Mouse (Mus musculus): Measurements from ENCODE around the gene Cenpb. TPM values are rescaled to one million over a fixed set of nuclear protein-coding genes. Genes with fewer than 3 reads are reported as not detected.

Gene Cenpb
- total RNA-seq, 2 experiments from 2014 or later = 81.8 to 84.8 TPM

DNA sequence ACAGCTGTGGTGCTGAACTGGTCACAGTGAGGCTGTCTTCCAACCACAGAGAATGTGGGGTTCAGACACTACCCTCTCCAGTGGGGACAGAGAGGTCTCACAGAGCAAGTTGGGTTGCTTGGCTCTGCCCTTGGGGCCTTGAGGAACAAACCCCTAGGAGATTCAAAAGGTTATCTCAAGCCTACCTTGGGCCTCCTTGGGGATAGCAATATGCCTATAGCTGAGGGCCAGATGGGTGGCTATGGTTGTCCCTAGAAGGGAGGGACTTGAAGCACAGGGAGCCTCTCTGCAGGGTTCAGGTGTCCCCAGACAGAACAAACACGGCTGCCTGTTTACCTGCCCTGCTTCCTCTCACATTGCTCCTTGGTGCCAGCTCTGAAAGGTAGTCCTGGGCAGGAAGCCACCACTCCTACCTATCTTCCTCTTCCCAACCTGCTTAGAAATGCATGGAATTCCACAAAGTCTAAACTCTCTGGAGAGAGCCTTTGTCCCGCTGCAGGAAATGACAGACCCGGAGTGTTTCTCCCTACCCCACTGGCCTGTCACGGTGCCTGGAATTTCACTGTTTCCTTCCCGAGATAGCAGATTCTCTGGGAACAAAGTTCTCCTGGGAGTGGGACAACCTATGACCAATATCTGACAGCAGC, 39.9 kb downstream of the Cenpb start:
- no peak for DNase-seq (ENCODE audit: low spot score in 2 of 2)

DNA sequence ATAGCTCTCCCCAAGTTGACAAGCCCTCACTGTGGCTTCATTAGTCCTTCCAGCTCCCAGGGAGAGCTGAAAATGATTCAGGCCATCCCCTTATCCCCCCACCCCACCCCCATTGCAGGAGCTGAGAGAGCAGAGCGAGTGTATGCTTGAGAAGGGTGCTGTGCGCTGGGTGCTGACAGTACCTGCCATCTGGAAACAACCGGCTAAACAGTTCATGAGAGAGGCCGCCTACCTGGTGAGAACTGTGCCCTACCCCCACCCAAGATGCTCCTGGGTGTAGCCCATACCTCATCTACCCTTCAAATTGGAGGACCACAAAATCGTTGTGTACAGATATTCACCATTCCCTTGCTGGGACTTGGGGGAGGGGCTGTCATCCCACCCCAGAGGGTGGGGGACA, 40.6 kb downstream of the Cenpb start:
- DNase-seq (ENCODE audit: low spot score in 2 of 2) = no peak

DNA sequence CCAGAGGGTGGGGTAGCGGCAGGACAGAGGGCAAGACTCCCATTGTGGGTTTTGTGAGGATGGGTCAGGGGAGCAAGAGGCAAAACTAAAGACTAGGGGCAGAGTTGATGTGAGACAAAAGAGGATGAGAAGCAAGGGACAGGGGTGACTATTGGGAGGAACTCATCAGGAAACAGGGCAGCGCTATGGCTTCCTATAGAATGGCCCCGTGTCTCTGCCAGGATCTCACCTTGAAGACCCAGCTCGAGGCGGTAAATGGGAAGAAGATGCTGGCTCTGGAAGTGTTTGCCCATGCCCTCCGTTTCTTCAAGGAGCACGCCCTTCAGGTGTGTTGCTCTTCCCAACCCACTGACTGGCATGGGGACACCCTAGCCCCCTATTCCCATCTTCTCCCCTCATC, 41.1 kb downstream of the Cenpb start:
- no peak for DNase-seq (ENCODE audit: low spot score in 2 of 2)

DNA sequence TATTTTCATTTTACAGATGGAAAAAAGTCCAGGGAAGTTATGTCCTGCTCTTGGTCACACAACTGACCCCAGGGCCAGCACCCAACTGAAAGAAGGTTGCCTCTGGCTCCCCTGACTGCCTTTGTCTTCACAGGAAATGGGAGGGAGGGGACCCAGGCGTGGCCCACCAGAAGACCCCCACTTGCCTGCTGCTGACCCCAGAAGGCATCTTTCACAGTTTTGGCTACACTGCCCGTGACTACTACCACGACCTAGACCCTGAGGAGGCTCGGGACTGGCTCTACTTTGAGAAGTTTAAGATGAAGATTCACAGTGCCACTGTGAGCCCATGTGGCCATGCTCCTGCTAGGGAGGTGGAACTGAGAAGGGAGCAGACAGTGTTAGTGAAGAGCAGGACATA, 41.6 kb downstream of the Cenpb start:
- no peak for DNase-seq (ENCODE audit: low spot score in 2 of 2)

DNA sequence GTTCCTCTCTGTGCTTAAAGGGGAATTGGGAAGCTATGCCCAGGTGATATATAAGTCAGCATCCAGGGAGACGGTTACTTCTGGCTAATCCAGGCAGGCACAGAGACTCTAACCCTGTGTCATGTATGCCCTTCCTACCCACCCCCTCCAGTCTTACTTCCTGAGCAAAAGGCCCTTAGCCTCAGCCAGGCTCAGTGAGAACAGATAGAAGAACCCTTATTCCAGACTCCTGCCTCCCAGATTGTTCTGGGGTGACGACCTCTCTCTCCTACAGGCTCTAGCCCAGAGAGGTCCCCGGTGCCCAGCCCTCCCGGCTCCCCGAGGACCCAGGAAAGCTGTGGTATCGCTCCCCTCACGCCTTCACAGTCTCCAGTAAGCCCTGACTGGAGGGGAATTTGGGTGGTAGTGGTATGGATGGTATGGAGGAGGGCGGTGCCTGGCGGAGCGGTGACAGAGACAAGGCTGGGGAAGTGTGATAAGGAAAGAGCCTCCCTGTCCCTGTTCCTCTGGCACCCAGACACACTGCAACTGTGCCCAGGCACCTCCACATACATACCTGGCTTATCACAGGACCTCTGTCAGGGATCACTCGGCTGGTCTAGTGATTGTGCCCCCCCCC, 44.2 kb downstream of the Cenpb start:
- DNase-seq (ENCODE audit: low spot score in 2 of 2) = peak in 1 of 2 experiments; percentile 2

DNA sequence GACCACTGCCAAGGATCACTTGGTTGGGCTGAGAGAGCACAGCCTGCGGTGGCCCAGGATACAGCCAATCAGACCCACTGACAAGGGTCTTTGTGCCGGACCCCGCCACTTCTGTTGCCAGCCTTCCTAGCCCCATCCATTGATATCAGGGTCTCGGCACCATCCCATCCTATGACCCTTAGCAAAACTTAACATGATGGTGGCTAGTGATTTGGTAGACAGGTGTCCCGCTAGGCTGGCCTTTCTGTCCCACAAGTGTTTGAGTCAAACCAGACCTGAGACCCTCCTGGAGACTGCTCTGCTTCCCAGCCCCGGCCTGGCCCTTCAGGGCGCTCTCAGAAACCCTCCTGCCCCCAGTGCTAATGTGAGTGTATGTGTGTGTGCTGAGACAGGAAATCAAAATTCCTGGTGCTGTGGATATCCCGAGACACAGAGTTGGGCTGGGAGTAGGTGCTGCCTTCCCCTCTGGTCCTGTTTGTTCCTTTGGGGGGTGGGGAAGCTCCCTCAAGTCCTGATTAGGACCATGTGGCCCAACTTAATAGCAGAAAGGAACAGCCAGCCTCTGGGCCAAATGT, 45.0 kb downstream of the Cenpb start:
- no peak for DNase-seq (ENCODE audit: low spot score in 2 of 2)

DNA sequence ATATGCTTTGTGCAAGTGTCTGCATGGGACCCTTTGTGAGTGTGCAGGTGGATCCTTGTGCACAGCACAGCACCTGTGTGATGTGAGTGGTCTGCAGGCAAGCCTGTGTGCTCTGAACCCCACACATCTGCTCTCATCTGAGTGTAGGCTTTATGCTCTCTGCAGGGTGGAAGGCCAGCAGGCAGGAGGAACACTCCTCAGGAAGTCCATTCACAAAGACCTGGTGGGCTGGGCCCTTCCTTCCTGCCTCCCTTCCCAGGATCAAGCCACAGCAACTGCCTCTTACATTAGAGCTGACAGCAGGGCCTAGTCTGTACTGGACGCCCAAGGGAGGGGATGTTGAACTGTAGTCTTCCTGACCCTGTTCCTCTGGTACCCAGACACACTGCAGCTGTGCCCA, 45.5 kb downstream of the Cenpb start:
- DNase-seq (ENCODE audit: low spot score in 2 of 2) = peak in 1 of 2 experiments; percentile 6

DNA sequence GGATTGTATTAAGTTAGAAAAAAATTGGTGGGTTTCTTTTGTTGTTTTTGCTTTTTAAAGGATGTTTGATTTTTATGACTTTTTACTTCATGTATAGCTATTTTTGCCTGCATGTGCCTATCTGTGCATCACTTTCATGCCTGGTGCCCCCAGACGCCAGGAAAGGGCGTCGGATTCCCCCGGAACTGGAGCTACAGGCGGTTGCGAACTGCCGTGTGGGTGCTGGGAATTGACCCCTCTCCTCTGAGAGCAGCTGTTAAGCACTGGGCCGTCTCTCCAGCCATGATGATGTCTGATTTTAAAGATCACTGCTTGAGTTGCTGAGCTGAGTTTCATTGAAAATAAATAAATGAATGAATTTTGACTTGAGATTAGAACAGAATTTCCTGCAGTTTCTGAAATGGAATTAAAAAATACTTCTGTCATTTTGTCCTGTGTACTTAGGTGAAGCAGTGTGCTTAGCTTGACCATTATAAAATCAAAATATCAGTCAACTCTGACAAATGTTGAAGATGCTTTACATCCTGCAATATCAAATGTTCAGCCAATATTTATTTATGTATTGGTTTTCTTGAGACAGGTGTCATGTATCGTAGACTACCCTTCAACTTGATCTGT, 46.8 kb downstream of the Cenpb start, which contains the start of gene Gm11037:
Gene Gm11037 (plus strand): TSS at position 568 of the 618 bp plus-strand sequence.
- DNase-seq (ENCODE audit: low spot score in 2 of 2) = no peak

DNA sequence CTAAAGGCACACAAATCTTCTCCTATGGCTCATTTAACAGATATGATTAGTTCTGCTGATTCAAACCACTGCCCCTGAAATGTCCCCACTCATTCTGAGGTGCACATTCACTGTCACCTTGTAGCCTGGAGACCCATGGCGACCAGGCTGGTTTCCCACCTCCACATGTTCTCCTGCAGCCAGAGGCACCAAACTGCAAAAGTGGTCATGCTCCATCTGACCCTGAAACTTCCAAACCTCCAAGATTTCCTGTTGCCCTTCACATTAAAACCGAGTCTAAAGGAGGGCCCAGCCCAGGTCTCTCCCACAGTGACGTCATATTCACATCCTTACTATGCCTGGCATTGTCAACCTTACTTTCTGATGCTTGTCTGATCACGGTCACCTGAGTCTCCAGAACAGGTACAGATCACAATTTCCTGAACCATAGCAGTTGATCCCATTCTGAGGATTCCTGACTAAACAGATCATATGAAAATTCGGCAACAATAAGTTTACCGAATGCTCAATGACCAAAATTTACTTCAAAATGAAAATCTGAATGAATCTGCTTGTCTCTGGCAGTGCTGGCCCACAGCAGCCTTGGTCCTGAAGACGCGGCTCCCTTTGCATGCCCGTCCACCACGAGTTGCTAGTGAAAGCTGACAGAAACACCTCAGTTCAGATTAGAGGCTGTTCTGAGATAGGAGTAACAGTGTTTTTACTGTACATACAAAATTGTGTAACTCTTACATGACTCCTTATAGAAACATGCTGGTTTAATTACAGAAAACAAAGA, 47.6 kb downstream of the Cenpb start:
- no peak for DNase-seq (ENCODE audit: low spot score in 2 of 2)

DNA sequence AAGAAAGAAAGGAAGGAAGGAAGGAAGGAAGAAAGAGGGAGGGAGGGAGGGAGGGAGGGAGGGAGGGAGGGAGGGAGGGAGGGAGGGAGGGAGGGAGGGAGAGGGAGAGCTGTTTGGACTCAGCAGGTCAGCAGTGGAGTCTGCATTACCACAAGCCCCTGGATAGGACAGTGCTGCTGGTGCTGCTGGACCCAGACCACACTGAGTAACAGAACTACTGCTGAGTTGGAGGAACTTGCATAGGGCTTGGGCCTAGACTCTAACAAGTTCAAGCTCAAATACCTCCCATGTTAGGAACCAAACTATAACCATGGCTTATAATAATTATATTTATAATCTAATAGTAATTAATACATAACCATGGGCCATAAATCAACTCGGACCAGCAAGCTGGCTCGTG, 49.0 kb downstream of the Cenpb start:
- no peak for DNase-seq (ENCODE audit: low spot score in 2 of 2)

DNA sequence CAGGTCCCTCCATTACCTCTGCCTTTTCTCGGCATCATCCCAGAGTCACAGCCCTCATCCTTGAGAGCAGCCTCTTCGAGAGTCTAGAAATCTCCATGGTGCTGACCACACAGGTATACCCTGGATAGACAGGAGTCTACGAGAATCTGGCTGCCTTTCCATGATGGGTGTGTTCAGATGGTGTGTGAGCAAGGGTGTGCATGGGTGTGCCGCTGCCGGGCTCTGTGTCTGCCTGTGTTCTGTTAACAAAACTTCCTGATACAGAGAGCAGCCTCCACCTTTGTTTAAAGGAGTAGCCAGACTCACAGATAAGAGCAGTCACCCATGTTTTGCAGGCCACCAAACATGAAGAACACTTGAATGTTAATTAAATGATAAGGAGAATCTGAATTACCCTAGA, 50.0 kb downstream of the Cenpb start:
- DNase-seq (ENCODE audit: low spot score in 2 of 2) = peak in 1 of 2 experiments; percentile 1

DNA sequence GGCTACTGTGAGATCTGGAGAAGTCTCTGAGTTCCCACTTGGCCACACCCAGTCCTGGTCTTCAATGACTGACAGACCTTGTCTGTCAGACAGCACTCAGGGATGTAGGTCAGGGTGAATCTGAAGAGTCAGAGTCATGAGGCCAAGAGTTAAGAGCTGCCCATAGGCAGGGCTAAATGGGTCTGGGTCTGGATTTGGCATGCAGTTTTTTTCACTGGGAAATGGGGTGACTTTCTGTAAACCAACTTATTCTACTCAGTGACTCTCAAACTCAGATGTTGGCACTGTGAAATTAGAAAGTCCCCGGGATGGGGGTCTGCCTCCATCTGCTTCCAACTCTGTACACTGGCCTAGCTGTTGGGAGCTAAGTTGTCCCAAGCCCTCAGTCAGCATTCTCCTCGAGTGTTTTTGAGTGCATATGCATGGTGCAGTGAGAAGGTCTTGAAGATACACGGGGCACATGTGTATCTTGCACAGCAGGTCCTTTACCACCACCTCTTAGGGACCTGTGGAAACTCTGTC, 51.2 kb downstream of the Cenpb start:
- DNase-seq (ENCODE audit: low spot score in 2 of 2) = no peak

DNA sequence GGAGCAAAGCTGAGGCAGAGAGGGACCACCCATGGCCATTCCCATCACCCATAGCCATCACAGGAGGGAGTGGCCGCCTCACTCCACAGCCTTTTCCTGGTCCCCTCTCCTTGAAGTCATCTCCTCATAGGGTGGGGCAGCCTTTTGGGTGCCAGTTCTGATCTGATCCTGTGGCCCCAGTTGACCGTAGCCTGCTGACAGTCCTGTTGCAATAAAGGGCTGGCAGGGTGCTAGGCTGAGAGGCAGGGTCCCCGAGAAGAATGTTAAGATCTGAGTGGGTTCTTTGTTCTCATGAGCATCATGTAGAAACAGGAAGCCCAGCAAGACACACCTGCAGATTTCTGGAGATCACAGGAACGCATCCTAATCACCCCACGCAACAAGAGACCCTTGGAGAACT, 51.7 kb downstream of the Cenpb start:
- DNase-seq (ENCODE audit: low spot score in 2 of 2) = peak in 1 of 2 experiments; percentile 2

DNA sequence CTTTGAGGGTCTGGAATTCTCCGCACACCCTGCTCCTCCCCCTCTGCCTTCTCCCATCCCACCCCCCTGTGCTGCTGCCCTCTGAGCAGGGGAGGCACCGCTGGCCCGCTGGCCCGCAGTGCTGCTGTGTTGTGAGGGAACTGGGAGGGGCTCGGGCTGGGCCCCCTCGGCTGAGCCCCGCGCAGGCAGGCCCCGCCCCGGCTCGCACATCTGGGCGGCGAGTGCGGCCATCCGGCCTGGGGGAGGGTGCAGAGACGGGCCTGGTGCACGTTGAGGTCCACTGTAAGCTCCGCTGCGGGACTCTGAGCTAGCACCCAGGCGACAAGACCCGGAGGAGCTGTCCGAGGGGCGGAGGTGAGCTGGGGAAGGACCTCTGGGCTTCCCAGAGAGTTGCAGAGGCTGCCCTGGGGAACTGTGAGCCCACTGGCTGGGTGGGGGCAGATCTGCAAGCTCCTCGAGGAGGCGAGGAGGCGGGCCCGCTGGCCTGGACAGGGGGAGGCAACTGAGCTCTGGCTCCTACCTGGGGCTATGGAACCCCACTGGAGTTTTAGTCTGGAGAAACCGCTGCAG, 52.6 kb downstream of the Cenpb start, which contains the start of gene Hspa12b:
Gene Hspa12b (plus strand): TSS at position 120 of the 570 bp plus-strand sequence.
- no peak for DNase-seq (ENCODE audit: low spot score in 2 of 2)

DNA sequence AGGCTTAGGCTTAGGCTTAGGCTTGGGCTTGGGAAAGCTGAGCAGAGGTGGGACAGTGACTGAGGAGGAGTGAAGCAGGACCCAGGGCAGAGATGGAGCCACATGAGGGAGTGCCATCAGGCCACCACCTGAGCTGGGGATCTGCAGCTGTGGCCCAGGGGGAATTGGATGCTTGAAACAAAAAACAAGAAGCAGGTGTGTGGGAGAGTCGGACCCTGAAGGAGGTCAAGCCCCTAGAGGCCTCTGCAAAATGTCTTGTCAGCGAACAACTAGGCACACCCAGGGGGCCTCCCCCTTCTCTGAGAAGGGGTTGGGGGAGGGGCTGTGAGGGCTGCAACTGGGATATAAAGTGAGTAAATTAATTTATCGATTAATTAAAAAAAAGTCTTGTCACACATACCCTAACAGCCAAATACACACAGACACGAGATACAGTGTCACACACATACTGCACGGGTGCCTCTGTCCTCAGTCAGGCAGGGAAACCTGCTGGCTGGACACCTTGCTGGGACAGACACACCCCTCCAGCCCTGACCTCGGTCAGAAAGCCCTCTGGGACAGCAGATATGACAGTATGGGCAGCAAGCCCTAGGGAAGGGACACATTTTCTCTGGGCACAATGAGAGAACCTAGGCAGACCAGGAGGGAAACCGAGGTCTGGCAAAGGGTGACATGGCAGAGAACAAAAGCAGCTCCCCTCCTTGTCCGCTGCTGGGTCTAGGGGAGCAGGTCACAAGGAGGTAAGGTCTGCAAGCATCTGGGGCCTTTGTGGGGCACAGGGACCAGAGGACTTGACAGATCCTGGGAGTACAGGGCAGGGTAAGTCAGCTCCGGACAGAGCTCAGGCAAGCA, 53.7 kb downstream of the Cenpb start:
- DNase-seq (ENCODE audit: low spot score in 2 of 2) = no peak

Other genes with a start within 250 kb of the Cenpb start
- 10 to 100 TPM; 10.1 to 11.4 TPM for gene Gfra4, start 137.0 kb downstream of the Cenpb start, total RNA-seq (2021)
- 1 to 10 TPM; 5.6 to 6.8 TPM for gene Adam33, start 116.3 kb downstream of the Cenpb start, total RNA-seq (2021)
- 1 to 10 TPM; 2.6 to 3.0 TPM for gene Siglec1, start 93.3 kb downstream of the Cenpb start, total RNA-seq (2021)
- 10 to 100 TPM; 20.7 to 23.0 TPM for gene Hspa12b, start 52.8 kb downstream of the Cenpb start, total RNA-seq (2021)
- gene Gm11037, start 46.6 kb downstream of the Cenpb start, total RNA-seq (2021) = not detected
- 10 to 100 TPM; 42.1 to 47.4 TPM for gene 1700037H04Rik, start 20.0 kb downstream of the Cenpb start, total RNA-seq (2021)
- 10 to 100 TPM; 28.8 to 40.0 TPM for gene Cdc25b, start 6.9 kb upstream of the Cenpb start, total RNA-seq (2021)
- gene Spef1, start 7.2 kb upstream of the Cenpb start, total RNA-seq (2021) = 1 to 10 TPM; 5.8 to 6.7 TPM
- gene Ap5s1, start 27.0 kb upstream of the Cenpb start, total RNA-seq (2021) = 10 to 100 TPM; 23.9 to 24.8 TPM
- gene Mavs, start 54.0 kb upstream of the Cenpb start, total RNA-seq (2021) = 10 to 100 TPM; 33.9 to 35.8 TPM
- 10 to 100 TPM; 60.4 to 69.5 TPM for gene Pank2, start 82.4 kb upstream of the Cenpb start, total RNA-seq (2021)
- 1 to 10 TPM; 9.4 to 9.7 TPM for gene Rnf24, start 172.8 kb upstream of the Cenpb start, total RNA-seq (2021)

Measured in adrenal gland, postnatal 4 days (tissue).